Mouse (Mus musculus): ENCODE measurements around the gene Ldlrap1. TPM values are rescaled to one million over a fixed set of nuclear protein-coding genes. Genes with fewer than 3 reads are reported as not detected.

The Ldlrap1 gene
- 4.8 and 5.7 TPM in 2 replicates for polyA plus RNA-seq (2014; fragmentation: Nextera tagmentation; extraction: Ambion mirVana)

GRCm38 (mm10) chr4:134767426-134768225, at the start of gene Ldlrap1:
Gene Ldlrap1, minus strand, starts transcription at chr4:134768024.
- ATAC-seq (ENCODE audit: low FRiP score) (peak; percentile 86), DNase-seq (ENCODE audit: low spot score, missing footprints) (peak; percentile 98)
- Histone ChIP-seq H3K27me3 (ENCODE audit: control insufficient read depth, insufficient read depth, low read length) (peaks cover 29% of the 10 kb centered on the region), H3K4me1 (ENCODE audit: control insufficient read depth, insufficient read depth, low read length) (peaks cover 11% of the 10 kb centered on the region), H3K36me3 (ENCODE audit: control insufficient read depth, insufficient read depth, low read length) (no peaks in the 10 kb centered on the region), H3K4me2 (peak within 1 kb of the TSS; percentile 72), H3K27ac (ENCODE audit: low read depth, low read length) (no peak within 1 kb of the TSS), H3K9ac (ENCODE audit: low read length) (peak within 1 kb of the TSS; percentile 54), H3K4me3 (ENCODE audit: low read depth, low read length) (peak within 1 kb of the TSS; percentile 53), H3K9me3 (ENCODE audit: control insufficient read depth, low read length) (no peaks in the 10 kb centered on the region)
- WGBS, result under 1% methylated on average over 75 of the region's 80 CpGs

DNA sequence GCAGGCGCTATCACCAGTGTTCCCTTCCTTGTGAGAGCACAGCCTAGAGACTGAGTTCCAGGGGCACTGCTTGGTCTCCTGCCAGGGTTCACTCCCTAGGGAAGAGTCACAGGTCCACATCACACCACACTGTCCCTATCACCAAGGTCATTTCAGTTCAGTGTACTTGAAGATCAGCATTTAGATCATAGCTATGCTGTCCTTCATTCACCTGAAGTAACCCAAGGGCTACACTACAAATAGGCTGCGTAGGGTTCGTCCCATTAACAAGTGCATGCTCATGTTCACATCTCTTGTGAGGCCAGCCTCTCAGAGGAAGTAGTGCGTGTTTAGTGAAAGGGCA, 46.4 kb upstream of the Ldlrap1 start:
- peaks cover 6% of the 10 kb centered on the region for H3K36me3 ChIP-seq (ENCODE audit: control insufficient read depth, insufficient read depth, low read length)
- H3K9me3 ChIP-seq (ENCODE audit: control insufficient read depth, low read length), result no peaks in the 10 kb centered on the region
- 94% methylated on average over 4 of the region's 4 CpGs for WGBS
- ATAC-seq (ENCODE audit: low FRiP score) (no peak), DNase-seq (ENCODE audit: low spot score, missing footprints) (no peak)
- no peak overlapping the region for H3K4me3 ChIP-seq (ENCODE audit: low read depth, low read length)
- no peaks in the 10 kb centered on the region for H3K4me1 ChIP-seq (ENCODE audit: control insufficient read depth, insufficient read depth, low read length)
- H3K27me3 ChIP-seq (ENCODE audit: control insufficient read depth, insufficient read depth, low read length), result no peaks in the 10 kb centered on the region
- H3K9ac ChIP-seq (ENCODE audit: low read length), result no peak overlapping the region
- H3K4me2 ChIP-seq, result no peak overlapping the region
- H3K27ac ChIP-seq (ENCODE audit: low read depth, low read length), result no peak overlapping the region

- H3K4me3 ChIP-seq (ENCODE audit: low read depth, low read length), result no peak overlapping the region
- H3K36me3 ChIP-seq (ENCODE audit: control insufficient read depth, insufficient read depth, low read length), result peaks cover 6% of the 10 kb centered on the region
- H3K4me2 ChIP-seq, result no peak overlapping the region
Measured at GRCm38 (mm10) chr4:134813406-134814228, 45.8 kb upstream of the Ldlrap1 start.

DNA sequence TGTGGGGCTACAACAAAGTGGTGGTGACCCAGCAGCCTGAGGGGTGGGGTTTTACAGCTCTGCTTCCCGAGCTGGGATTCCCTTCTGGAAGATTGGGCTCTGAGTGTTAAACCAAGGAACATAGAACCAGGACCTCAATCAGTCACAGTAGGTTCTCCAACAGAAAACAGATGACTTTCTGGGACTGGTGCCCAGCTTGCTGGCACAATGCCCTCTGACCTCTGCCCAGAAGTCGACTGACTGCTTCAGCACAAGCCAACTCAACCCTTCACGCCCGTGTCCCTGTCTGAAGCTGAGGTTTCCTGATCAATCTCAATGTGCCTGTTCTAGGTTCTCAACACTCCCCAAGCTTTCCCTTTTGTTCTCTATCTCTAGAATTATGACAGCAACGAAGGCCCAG, 36.9 kb upstream of the Ldlrap1 start:
- H3K36me3 ChIP-seq (ENCODE audit: control insufficient read depth, insufficient read depth, low read length), result peaks cover 14% of the 10 kb centered on the region
- no peaks in the 10 kb centered on the region for H3K4me1 ChIP-seq (ENCODE audit: control insufficient read depth, insufficient read depth, low read length)
- DNase-seq (ENCODE audit: low spot score, missing footprints) (no peak), ATAC-seq (ENCODE audit: low FRiP score) (no peak)
- 91% methylated on average over 5 of the region's 5 CpGs for WGBS
- no peak overlapping the region for H3K27ac ChIP-seq (ENCODE audit: low read depth, low read length)
- H3K9me3 ChIP-seq (ENCODE audit: control insufficient read depth, low read length), result no peaks in the 10 kb centered on the region
- no peak overlapping the region for H3K4me3 ChIP-seq (ENCODE audit: low read depth, low read length)
- H3K27me3 ChIP-seq (ENCODE audit: control insufficient read depth, insufficient read depth, low read length), result no peaks in the 10 kb centered on the region
- H3K4me2 ChIP-seq, result no peak overlapping the region
- no peak overlapping the region for H3K9ac ChIP-seq (ENCODE audit: low read length)

More at GRCm38 (mm10) chr4:134813406-134814228, 45.8 kb upstream of the Ldlrap1 start:
- H3K9ac ChIP-seq (ENCODE audit: low read length), result no peak overlapping the region
- DNase-seq (ENCODE audit: low spot score, missing footprints), result no peak
- H3K27ac ChIP-seq (ENCODE audit: low read depth, low read length), result no peak overlapping the region
- H3K27me3 ChIP-seq (ENCODE audit: control insufficient read depth, insufficient read depth, low read length), result no peaks in the 10 kb centered on the region
- H3K9me3 ChIP-seq (ENCODE audit: control insufficient read depth, low read length), result no peaks in the 10 kb centered on the region
- ATAC-seq (ENCODE audit: low FRiP score), result no peak
- WGBS, result 91% methylated on average over 17 of the region's 17 CpGs
- no peaks in the 10 kb centered on the region for H3K4me1 ChIP-seq (ENCODE audit: control insufficient read depth, insufficient read depth, low read length)

DNA sequence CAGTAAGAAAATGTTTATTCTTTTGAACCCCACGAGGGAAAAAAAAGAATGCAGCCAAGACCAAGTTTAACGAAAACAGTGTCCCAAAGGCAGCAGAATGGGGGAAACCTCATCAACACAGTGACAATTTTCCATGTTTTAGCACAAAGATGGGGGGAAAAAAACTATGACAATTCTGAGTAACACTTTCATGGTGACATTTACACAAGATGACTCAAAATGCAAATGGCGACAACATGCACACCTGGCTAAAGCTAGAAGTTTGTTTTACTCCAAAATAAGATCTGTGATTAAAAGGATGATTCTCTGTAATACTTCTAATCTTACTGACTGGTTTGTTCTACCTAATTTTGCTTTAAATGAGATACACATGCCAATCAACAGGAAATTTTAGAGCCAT, 34.9 kb upstream of the Ldlrap1 start:
- Histone ChIP-seq H3K4me1 (ENCODE audit: control insufficient read depth, insufficient read depth, low read length) (no peaks in the 10 kb centered on the region), H3K4me3 (ENCODE audit: low read depth, low read length) (no peak overlapping the region), H3K27me3 (ENCODE audit: control insufficient read depth, insufficient read depth, low read length) (no peaks in the 10 kb centered on the region), H3K36me3 (ENCODE audit: control insufficient read depth, insufficient read depth, low read length) (peaks cover 14% of the 10 kb centered on the region; the same call in 1 of the 2 replicates), H3K4me2 (no peak overlapping the region), H3K9me3 (ENCODE audit: control insufficient read depth, low read length) (no peaks in the 10 kb centered on the region), H3K27ac (ENCODE audit: low read depth, low read length) (no peak overlapping the region), H3K9ac (ENCODE audit: low read length) (no peak overlapping the region)
- ATAC-seq (ENCODE audit: low FRiP score) (no peak), DNase-seq (ENCODE audit: low spot score, missing footprints) (no peak)
- WGBS, result 89% methylated on average over 3 of the region's 3 CpGs

- Histone ChIP-seq H3K4me2 (no peak overlapping the region), H3K9ac (ENCODE audit: low read length) (no peak overlapping the region), H3K27me3 (ENCODE audit: control insufficient read depth, insufficient read depth, low read length) (no peaks in the 10 kb centered on the region), H3K4me3 (ENCODE audit: low read depth, low read length) (no peak overlapping the region), H3K27ac (ENCODE audit: low read depth, low read length) (no peak overlapping the region), H3K9me3 (ENCODE audit: control insufficient read depth, low read length) (no peaks in the 10 kb centered on the region), H3K36me3 (ENCODE audit: control insufficient read depth, insufficient read depth, low read length) (peaks cover 14% of the 10 kb centered on the region; the same call in 1 of the 2 replicates), H3K4me1 (ENCODE audit: control insufficient read depth, insufficient read depth, low read length) (no peaks in the 10 kb centered on the region)
- no peak for DNase-seq (ENCODE audit: low spot score, missing footprints)
- no peak for ATAC-seq (ENCODE audit: low FRiP score)
- 94% methylated on average over 10 of the region's 10 CpGs for whole genome bisulfite sequencing
Measured at GRCm38 (mm10) chr4:134802155-134802554, 34.3 kb upstream of the Ldlrap1 start.

DNA sequence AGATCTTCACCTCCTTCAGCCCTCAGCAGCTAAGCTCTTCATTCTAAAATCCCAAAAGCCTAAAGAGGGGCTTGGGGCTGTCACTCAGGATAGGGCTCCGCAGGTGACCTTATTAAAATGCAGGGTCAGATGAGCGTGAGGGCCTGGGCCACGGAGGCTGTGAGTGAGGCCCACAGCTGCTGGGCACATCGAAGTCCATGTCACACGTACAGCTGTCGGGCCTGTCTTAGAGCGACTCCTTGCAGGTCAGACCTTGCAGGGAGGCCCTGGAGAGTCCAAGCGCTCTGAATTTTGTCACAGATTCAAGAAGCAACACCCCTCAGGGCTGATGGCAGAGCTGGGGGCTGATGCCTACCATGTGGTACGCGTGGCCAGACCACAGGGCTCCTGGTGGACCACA, 32.9 kb upstream of the Ldlrap1 start:
- Histone ChIP-seq H3K27ac (ENCODE audit: low read depth, low read length) (no peak overlapping the region), H3K4me2 (no peak overlapping the region), H3K9ac (ENCODE audit: low read length) (no peak overlapping the region), H3K4me1 (ENCODE audit: control insufficient read depth, insufficient read depth, low read length) (no peaks in the 10 kb centered on the region), H3K9me3 (ENCODE audit: control insufficient read depth, low read length) (no peaks in the 10 kb centered on the region), H3K36me3 (ENCODE audit: control insufficient read depth, insufficient read depth, low read length) (peaks cover 7% of the 10 kb centered on the region; the same call in 1 of the 2 replicates), H3K4me3 (ENCODE audit: low read depth, low read length) (no peak overlapping the region), H3K27me3 (ENCODE audit: control insufficient read depth, insufficient read depth, low read length) (no peaks in the 10 kb centered on the region)
- WGBS, result 65% methylated on average over 10 of the region's 10 CpGs
- ATAC-seq (ENCODE audit: low FRiP score) (no peak), DNase-seq (ENCODE audit: low spot score, missing footprints) (no peak)

DNA sequence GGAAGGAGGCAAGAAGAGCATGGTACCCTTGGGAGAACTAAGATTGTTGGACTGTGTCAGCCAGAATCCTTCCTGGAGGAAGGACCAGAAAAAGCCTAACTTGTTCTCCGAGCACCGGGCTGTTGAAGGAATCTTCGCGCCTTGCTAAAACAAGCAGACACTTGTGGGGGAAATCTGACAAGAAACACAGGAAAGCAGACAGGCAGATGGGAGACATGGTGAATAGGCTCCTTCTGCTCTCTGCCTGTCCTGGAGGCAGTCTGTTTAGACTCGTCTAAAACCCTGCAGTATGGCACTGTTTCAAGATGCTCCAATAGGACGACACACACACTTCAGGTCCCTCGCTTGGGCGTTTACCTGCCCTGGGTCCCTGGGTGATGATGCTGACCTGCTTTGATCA, 32.3 kb upstream of the Ldlrap1 start:
- no peaks in the 10 kb centered on the region for H3K4me1 ChIP-seq (ENCODE audit: control insufficient read depth, insufficient read depth, low read length)
- H3K9ac ChIP-seq (ENCODE audit: low read length), result no peak overlapping the region
- no peak overlapping the region for H3K4me3 ChIP-seq (ENCODE audit: low read depth, low read length)
- no peaks in the 10 kb centered on the region for H3K27me3 ChIP-seq (ENCODE audit: control insufficient read depth, insufficient read depth, low read length)
- H3K36me3 ChIP-seq (ENCODE audit: control insufficient read depth, insufficient read depth, low read length), result peaks cover 7% of the 10 kb centered on the region; the same call in 1 of the 2 replicates
- DNase-seq (ENCODE audit: low spot score, missing footprints) (no peak), ATAC-seq (ENCODE audit: low FRiP score) (no peak)
- no peak overlapping the region for H3K27ac ChIP-seq (ENCODE audit: low read depth, low read length)
- 82% methylated on average over 8 of the region's 8 CpGs for WGBS
- no peaks in the 10 kb centered on the region for H3K9me3 ChIP-seq (ENCODE audit: control insufficient read depth, low read length)
- no peak overlapping the region for H3K4me2 ChIP-seq

DNA sequence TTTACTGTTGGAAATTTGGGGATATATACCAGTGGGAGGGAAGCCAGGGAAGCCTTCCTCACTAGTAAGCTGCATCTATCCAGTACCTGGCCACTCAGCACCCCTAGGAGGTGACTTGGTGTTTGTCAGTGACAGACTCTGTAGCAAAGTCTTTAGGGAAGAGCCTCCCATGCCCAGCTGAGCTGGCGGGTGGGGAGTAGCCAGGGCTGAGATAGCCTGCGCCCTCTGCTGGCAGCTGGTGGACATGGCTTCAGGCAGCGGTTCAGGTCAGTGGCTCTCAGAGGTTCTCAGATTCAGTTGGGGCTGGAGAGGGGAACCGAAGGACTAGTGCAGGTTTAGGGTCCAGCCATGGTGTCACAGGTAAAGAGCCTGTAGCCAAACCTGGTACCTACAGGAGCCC, 31.4 kb upstream of the Ldlrap1 start:
- peak; percentile 64 for ATAC-seq (ENCODE audit: low FRiP score)
- 12% methylated on average over 4 of the region's 4 CpGs for WGBS
- Histone ChIP-seq H3K36me3 (ENCODE audit: control insufficient read depth, insufficient read depth, low read length) (peaks cover 4% of the 10 kb centered on the region; the same call in 1 of the 2 replicates), H3K4me1 (ENCODE audit: control insufficient read depth, insufficient read depth, low read length) (no peaks in the 10 kb centered on the region), H3K9ac (ENCODE audit: low read length) (no peak overlapping the region), H3K9me3 (ENCODE audit: control insufficient read depth, low read length) (no peaks in the 10 kb centered on the region), H3K4me3 (ENCODE audit: low read depth, low read length) (no peak overlapping the region), H3K27ac (ENCODE audit: low read depth, low read length) (no peak overlapping the region), H3K27me3 (ENCODE audit: control insufficient read depth, insufficient read depth, low read length) (no peaks in the 10 kb centered on the region), H3K4me2 (no peak overlapping the region)
- peak; percentile 97 for DNase-seq (ENCODE audit: low spot score, missing footprints)

All from midbrain, embryonic 11.5 days (tissue).